Comparison of ENCODE assay signal across 10 mouse cellular contexts in genomic region chr8:84193161-84193560, GRCm38 (mm10). TPM values are rescaled to one million over a fixed set of nuclear protein-coding genes. Genes with fewer than 3 reads are reported as not detected.
DNase-seq lines count a peak whose midpoint lies in the region; ATAC-seq and TF ChIP-seq lines count a peak whose summit lies in the region.
"Had no signal": no experiment of that assay in that cellular context is flagged by ENCODE, and none has a peak within 500 bp of the region (broad histone marks: within the 10 kb centered on the region; RNA-seq: fewer than 3 reads in every experiment).

No protein-coding gene starts in this region.

- no peaks in the 10 kb centered on the region for H3K9me3 ChIP-seq in heart, embryonic 13.5 days
- H3K9me3 ChIP-seq in limb, embryonic 10.5 days (replicated peaks), result no peaks in the 10 kb centered on the region
- H3K9me3 ChIP-seq: neural tube, embryonic 15.5 days had no signal

- 67% methylated on average over 4 of the region's 4 CpGs for WGBS in heart, embryonic 13.5 days
- WGBS in limb, embryonic 10.5 days, result 70% methylated on average over 4 of the region's 4 CpGs

- H3K4me3 ChIP-seq in heart, embryonic 13.5 days, result peak overlapping the region; percentile 40; the same call in 1 of the 2 replicates
- H3K4me3 ChIP-seq in testis, adult 2 months (ENCODE audit: control insufficient read depth, low read depth, low read length), result peak overlapping the region; percentile 85
- peak overlapping the region; percentile 43; the same call in 1 of the 2 replicates for H3K4me3 ChIP-seq in limb, embryonic 10.5 days

- intact Hi-C loops in heart, postnatal 14 days (cut with DNase I), result no loop called here

- DNase-seq in heart, postnatal 14 days, result no peak
- DNase-seq in testis, postnatal 10 days (ENCODE audit: low spot score), result no peak
- no peak for DNase-seq in limb, embryonic 10.5 days (ENCODE audit: low spot score)
- DNase-seq in embryo, embryonic 9.5 days (ENCODE audit: extremely low spot score), result no peak
- no peak for DNase-seq in urinary bladder, postnatal 36 days (ENCODE audit: low spot score in 2 of 2)
- DNase-seq in cerebellum, postnatal 4 days (ENCODE audit: low spot score in 2 of 2), result no peak

- H3K4me1 ChIP-seq in heart, embryonic 13.5 days, result peaks cover 39% of the 10 kb centered on the region
- peaks cover 21% of the 10 kb centered on the region for H3K4me1 ChIP-seq in testis, adult 2 months (ENCODE audit: control insufficient read depth, insufficient read depth, low read length)
- H3K4me1 ChIP-seq in limb, embryonic 10.5 days, result peaks cover 39% of the 10 kb centered on the region

- peak overlapping the region; percentile 97 for H3K27ac ChIP-seq in heart, embryonic 13.5 days (replicated peaks)
- H3K27ac ChIP-seq in testis, adult 2 months (ENCODE audit: control insufficient read depth, insufficient read depth, low read depth, low read length), result no peak overlapping the region
- H3K27ac ChIP-seq in limb, embryonic 10.5 days, result peak overlapping the region; percentile 80

- no peak for TF ChIP-seq POLR2A in testis, adult 2 months (IDR thresholded peaks at IDR 0.05; ENCODE audit: control insufficient read depth, low read depth, low read length)

- H3K9ac ChIP-seq in heart, embryonic 13.5 days, result no peak overlapping the region; the same call in 1 of the 2 replicates
- H3K9ac ChIP-seq: neural tube, embryonic 15.5 days had no signal

- H3K4me2 ChIP-seq in heart, embryonic 13.5 days, result peak overlapping the region; percentile 71

- no peak for TF ChIP-seq CTCF in testis, adult 2 months (IDR thresholded peaks at IDR 0.05; ENCODE audit: control insufficient read depth, insufficient read depth, insufficient replicate concordance, low read depth, low read length)

- no peak for ATAC-seq in heart, embryonic 13.5 days (ENCODE audit: extremely low read depth, insufficient number of reproducible peaks, low FRiP score, low TSS enrichment)

- no peaks in the 10 kb centered on the region for H3K27me3 ChIP-seq in heart, embryonic 13.5 days (replicated peaks)
- no peaks in the 10 kb centered on the region for H3K27me3 ChIP-seq in testis, adult 2 months (ENCODE audit: control insufficient read depth, insufficient read depth, low read length)
- no peaks in the 10 kb centered on the region for H3K27me3 ChIP-seq in limb, embryonic 10.5 days (ENCODE audit: low read depth, poor library complexity, severe bottlenecking)
- H3K27me3 ChIP-seq: neural tube, embryonic 15.5 days had no signal

- H3K36me3 ChIP-seq in heart, embryonic 13.5 days, result no peaks in the 10 kb centered on the region
- no peaks in the 10 kb centered on the region for H3K36me3 ChIP-seq in testis, adult 2 months (ENCODE audit: control insufficient read depth, insufficient read depth, low read length)
- no peaks in the 10 kb centered on the region for H3K36me3 ChIP-seq in limb, embryonic 10.5 days
- H3K36me3 ChIP-seq: neural tube, embryonic 15.5 days had no signal

RNA-seq across cellular contexts. Expression of gene Nanos3, which starts 8.1 kb away (rescaled TPM):
- polyA plus RNA-seq in heart, embryonic 13.5 days (2015; fragmentation: Nextera tagmentation; extraction: Ambion mirVana), result 1.9 and 2.8 TPM in 2 replicates
- 1 to 10 TPM; 1.8 to 2.0 TPM for total RNA-seq in heart, postnatal 14 days (2021)
- polyA plus RNA-seq in testis, adult 2 months (2012; rRNA removed), result 1.6 and 2.4 TPM in 2 replicates
- polyA plus RNA-seq in limb, embryonic 10.5 days (2016; fragmentation: Nextera tagmentation; extraction: Ambion mirVana), result 3.1 and 3.2 TPM in 2 replicates
- total RNA-seq: gastrocnemius, postnatal 36 days had no signal

RNA-seq across cellular contexts. Expression of gene Zswim4, which starts 43.7 kb away (rescaled TPM):
- 9.1 and 9.3 TPM in 2 replicates for polyA plus RNA-seq in heart, embryonic 13.5 days (2015; fragmentation: Nextera tagmentation; extraction: Ambion mirVana)
- 10 to 100 TPM in 1 of 2 experiments, 1 to 10 TPM in 1; 9.1 to 10.1 TPM for total RNA-seq in heart, postnatal 14 days (2021)
- 16.9 and 17.4 TPM in 2 replicates for polyA plus RNA-seq in testis, adult 2 months (2012; rRNA removed)
- 40.1 and 44.4 TPM in 2 replicates for polyA plus RNA-seq in limb, embryonic 10.5 days (2016; fragmentation: Nextera tagmentation; extraction: Ambion mirVana)

RNA-seq across cellular contexts. Expression of gene 4930432K21Rik, which starts 45.3 kb away (rescaled TPM):
- polyA plus RNA-seq in heart, embryonic 13.5 days (2015; fragmentation: Nextera tagmentation; extraction: Ambion mirVana), result 0.82 and 0.88 TPM in 2 replicates
- total RNA-seq in heart, postnatal 14 days (2021), result under 1 TPM; 0.33 to 0.37 TPM
- 57.2 and 65.0 TPM in 2 replicates for polyA plus RNA-seq in testis, adult 2 months (2012; rRNA removed)
- polyA plus RNA-seq in limb, embryonic 10.5 days (2016; fragmentation: Nextera tagmentation; extraction: Ambion mirVana), result 1.5 and 2.3 TPM in 2 replicates

RNA-seq across cellular contexts. Expression of gene Cc2d1a, which starts 45.4 kb away (rescaled TPM):
- 14.5 and 15.3 TPM in 2 replicates for polyA plus RNA-seq in heart, embryonic 13.5 days (2015; fragmentation: Nextera tagmentation; extraction: Ambion mirVana)
- total RNA-seq in heart, postnatal 14 days (2021), result 10 to 100 TPM; 12.8 to 13.5 TPM
- polyA plus RNA-seq in testis, adult 2 months (2012; rRNA removed), result 30.9 and 38.6 TPM in 2 replicates
- 22.6 and 24.8 TPM in 2 replicates for polyA plus RNA-seq in limb, embryonic 10.5 days (2016; fragmentation: Nextera tagmentation; extraction: Ambion mirVana)

RNA-seq across cellular contexts. Expression of gene D8Ertd738e, which starts 56.4 kb away (rescaled TPM):
- 276 and 328 TPM in 2 replicates for polyA plus RNA-seq in heart, embryonic 13.5 days (2015; fragmentation: Nextera tagmentation; extraction: Ambion mirVana)
- total RNA-seq in heart, postnatal 14 days (2021), result 100 to 1,000 TPM; 213 to 217 TPM
- 104 and 116 TPM in 2 replicates for polyA plus RNA-seq in testis, adult 2 months (2012; rRNA removed)
- polyA plus RNA-seq in limb, embryonic 10.5 days (2016; fragmentation: Nextera tagmentation; extraction: Ambion mirVana), result 420 and 449 TPM in 2 replicates

Comparison
In these comparisons a context has a peak if more than half of its experiments do, and no peak if none do; other contexts are left out.
1. RNA of gene 4930432K21Rik, which starts 45.3 kb away (polyA plus RNA-seq): 57.2 to 65.0 TPM in testis, adult 2 months; 1.5 to 2.3 TPM in limb, embryonic 10.5 days and 0.82 to 0.88 TPM in heart, embryonic 13.5 days; every median in the first group is over 10 times any median in the second.
2. Peak in every context shown above with its lines, with median percentiles within 50 percentile points of each other: H3K4me3 ChIP-seq.